Mouse (Mus musculus): Measurements from ENCODE around the gene Efemp1.

DNA sequence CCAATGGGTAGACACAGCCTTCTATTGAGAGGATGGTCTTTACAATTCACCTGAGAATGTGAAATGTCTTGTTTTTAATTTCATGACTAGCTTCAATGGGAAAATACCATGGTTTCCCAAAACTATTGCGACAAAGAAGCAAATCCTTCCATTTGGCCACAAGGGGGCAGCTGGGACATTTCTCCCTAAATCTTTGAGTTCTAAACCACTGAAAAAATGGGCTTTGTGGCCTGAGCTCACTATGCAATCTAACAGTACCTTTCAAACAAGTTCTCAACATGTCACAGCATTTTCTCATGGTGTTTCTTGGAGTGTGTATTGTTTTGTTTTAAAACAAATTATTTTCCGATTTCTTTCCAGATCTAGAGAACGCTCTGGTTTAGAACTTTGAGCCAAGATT, 44.3 kb upstream of the Efemp1 start:
- no peak for TF ChIP-seq CTCF (IDR thresholded peaks at IDR 0.05; ENCODE audit: extremely low read depth, insufficient read length, insufficient replicate concordance, low read depth, low read length)
- TF ChIP-seq POLR2A (IDR thresholded peaks at IDR 0.05; ENCODE audit: low read depth, low read length): no peak
